ENCODE assay signal across 27 mouse cellular contexts in the genomic region with DNA sequence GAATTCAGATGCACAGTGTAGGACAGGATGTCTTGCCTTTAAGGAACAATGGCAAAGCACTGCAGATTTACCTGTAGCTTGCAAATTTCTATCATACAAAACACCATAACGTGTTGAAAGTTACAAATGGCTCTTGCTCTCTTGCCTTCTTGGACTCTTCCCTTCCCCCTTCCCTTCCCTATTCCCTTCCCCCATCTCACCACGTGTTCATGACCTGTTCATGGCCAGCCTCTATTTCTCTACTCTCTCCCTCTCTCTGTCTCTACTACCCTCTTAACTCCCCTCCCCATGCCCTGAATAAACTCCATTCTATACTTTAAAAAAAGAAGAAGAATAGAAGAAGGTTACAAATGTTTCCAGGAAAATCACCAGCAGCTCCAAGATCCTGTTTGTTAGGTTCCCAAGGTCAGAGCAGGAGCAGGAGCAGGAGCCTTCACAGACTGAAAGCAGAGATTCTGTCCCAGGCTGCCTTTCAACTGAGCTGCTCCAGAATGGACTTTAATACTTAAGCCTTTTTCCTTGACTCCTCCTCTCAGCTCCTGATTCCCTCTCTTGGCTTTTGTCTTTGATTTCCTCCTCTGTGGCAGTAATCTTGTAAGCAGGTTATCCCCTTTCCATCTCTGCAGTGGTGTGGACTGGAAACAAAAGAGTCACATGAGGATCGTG. TPM values are rescaled to one million over a fixed set of nuclear protein-coding genes. Genes with fewer than 3 reads are reported as not detected.
DNase-seq lines count a peak whose midpoint lies in the region; ATAC-seq and TF ChIP-seq lines count a peak whose summit lies in the region.
"Had no signal": no experiment of that assay in that cellular context is flagged by ENCODE, and none has a peak within 500 bp of the region (broad histone marks: within the 10 kb centered on the region; RNA-seq: fewer than 3 reads in every experiment).

TSS of gene Acnat1 (minus strand) at position 478 of the 666 bp plus-strand sequence.

- no peaks in the 10 kb centered on the region for H3K9me3 ChIP-seq in kidney, embryonic 15.5 days (replicated peaks)
- H3K9me3 ChIP-seq in intestine, embryonic 16.5 days (ENCODE audit: control insufficient read depth, low read length): no peaks in the 10 kb centered on the region
- no peaks in the 10 kb centered on the region for H3K9me3 ChIP-seq in liver, embryonic 14.5 days (ENCODE audit: control insufficient read depth, low read length)
- no peaks in the 10 kb centered on the region for H3K9me3 ChIP-seq in hindbrain, embryonic 12.5 days (replicated peaks)
- H3K9me3 ChIP-seq: embryonic facial prominence, embryonic 15.5 days; forebrain, embryonic 10.5 days; heart, embryonic 15.5 days; midbrain, embryonic 15.5 days; neural tube, embryonic 13.5 days; stomach, embryonic 15.5 days had no signal

- H3K4me2 ChIP-seq in kidney, embryonic 15.5 days: no peak within 1 kb of the TSS
- peak within 1 kb of the TSS; percentile 25; the same call in 1 of the 2 replicates for H3K4me2 ChIP-seq in intestine, embryonic 16.5 days (ENCODE audit: low read depth, low read length)
- peak within 1 kb of the TSS; percentile 56 for H3K4me2 ChIP-seq in liver, embryonic 14.5 days (ENCODE audit: low read depth)
- no peak within 1 kb of the TSS for H3K4me2 ChIP-seq in hindbrain, embryonic 12.5 days (replicated peaks)
- H3K4me2 ChIP-seq: embryonic facial prominence, embryonic 15.5 days; heart, embryonic 15.5 days; midbrain, embryonic 15.5 days; neural tube, embryonic 13.5 days; stomach, embryonic 15.5 days had no signal

- no peaks in the 10 kb centered on the region for H3K36me3 ChIP-seq in kidney, embryonic 15.5 days
- no peaks in the 10 kb centered on the region for H3K36me3 ChIP-seq in intestine, embryonic 16.5 days (ENCODE audit: control insufficient read depth, insufficient read depth, low read length)
- no peaks in the 10 kb centered on the region for H3K36me3 ChIP-seq in liver, embryonic 14.5 days (replicated peaks; ENCODE audit: control insufficient read depth, insufficient read depth, low read depth)
- no peaks in the 10 kb centered on the region for H3K36me3 ChIP-seq in hindbrain, embryonic 12.5 days
- H3K36me3 ChIP-seq: embryonic facial prominence, embryonic 15.5 days; forebrain, embryonic 10.5 days; heart, embryonic 15.5 days; midbrain, embryonic 15.5 days; neural tube, embryonic 13.5 days; stomach, embryonic 15.5 days had no signal

- H3K27me3 ChIP-seq in kidney, embryonic 15.5 days: no peaks in the 10 kb centered on the region
- no peaks in the 10 kb centered on the region for H3K27me3 ChIP-seq in intestine, embryonic 16.5 days (replicated peaks; ENCODE audit: control insufficient read depth, insufficient read depth, low read length)
- H3K27me3 ChIP-seq in liver, embryonic 14.5 days (ENCODE audit: control insufficient read depth, insufficient read depth, low read length): no peaks in the 10 kb centered on the region
- no peaks in the 10 kb centered on the region for H3K27me3 ChIP-seq in hindbrain, embryonic 12.5 days
- H3K27me3 ChIP-seq: embryonic facial prominence, embryonic 15.5 days; heart, embryonic 15.5 days; midbrain, embryonic 15.5 days; neural tube, embryonic 13.5 days; stomach, embryonic 15.5 days had no signal

- no peak for TF ChIP-seq EP300 in liver, embryonic 14.5 days (IDR thresholded peaks at IDR 0.05; ENCODE audit: low read depth)

- TF ChIP-seq CTCF in liver, embryonic 14.5 days (IDR thresholded peaks at IDR 0.05; ENCODE audit: low read depth): no peak

- no peak within 1 kb of the TSS for H3K9ac ChIP-seq in kidney, embryonic 15.5 days
- no peak within 1 kb of the TSS for H3K9ac ChIP-seq in intestine, embryonic 16.5 days (ENCODE audit: low read depth, low read length)
- peak within 1 kb of the TSS; percentile 31; the same call in 1 of the 2 replicates for H3K9ac ChIP-seq in liver, embryonic 14.5 days (replicated peaks)
- H3K9ac ChIP-seq in hindbrain, embryonic 12.5 days: no peak within 1 kb of the TSS
- H3K9ac ChIP-seq: embryonic facial prominence, embryonic 15.5 days; heart, embryonic 15.5 days; midbrain, embryonic 15.5 days; neural tube, embryonic 13.5 days; stomach, embryonic 15.5 days had no signal

- no peak within 1 kb of the TSS for H3K4me3 ChIP-seq in kidney, embryonic 15.5 days (replicated peaks)
- no peak within 1 kb of the TSS for H3K4me3 ChIP-seq in intestine, embryonic 16.5 days (ENCODE audit: low read length)
- H3K4me3 ChIP-seq in liver, embryonic 14.5 days (ENCODE audit: insufficient read depth in 1 of 2, low read depth in 2 of 2, low read length in 2 of 2): peak within 1 kb of the TSS in 1 of 2 experiments; percentile 12; a peak in 1 of 4 replicates
- no peak within 1 kb of the TSS for H3K4me3 ChIP-seq in hindbrain, embryonic 12.5 days
- H3K4me3 ChIP-seq: embryonic facial prominence, embryonic 15.5 days; forebrain, embryonic 10.5 days; gastrocnemius, adult 2 months; heart, embryonic 15.5 days; midbrain, embryonic 15.5 days; myocyte; neural tube, embryonic 13.5 days; stomach, embryonic 15.5 days had no signal

- no peak for ATAC-seq in kidney, embryonic 15.5 days (replicated peaks; ENCODE audit: low FRiP score)
- peak; percentile 83 for ATAC-seq in intestine, embryonic 16.5 days
- ATAC-seq in liver, embryonic 14.5 days (ENCODE audit: insufficient read depth): no peak
- no peak for ATAC-seq in hindbrain, embryonic 12.5 days (ENCODE audit: low FRiP score)
- ATAC-seq: CD4-positive, CD25-positive, alpha-beta regulatory T cell, adult 4 months; hindbrain, embryonic 16.5 days; midbrain, embryonic 15.5 days had no signal

- no peak within 1 kb of the TSS for H3K27ac ChIP-seq in kidney, embryonic 15.5 days
- peak within 1 kb of the TSS; percentile 45 for H3K27ac ChIP-seq in intestine, embryonic 16.5 days (ENCODE audit: low read length)
- H3K27ac ChIP-seq in liver, embryonic 14.5 days: peak within 1 kb of the TSS; percentile 79
- H3K27ac ChIP-seq in hindbrain, embryonic 12.5 days: no peak within 1 kb of the TSS
- H3K27ac ChIP-seq: embryonic facial prominence, embryonic 15.5 days; forebrain, embryonic 10.5 days; gastrocnemius, adult 2 months; heart, embryonic 15.5 days; kidney, postnatal 0 days; midbrain, embryonic 15.5 days; neural tube, embryonic 13.5 days; stomach, embryonic 15.5 days had no signal

- intact Hi-C loops in heart, postnatal 36 days (cut with DNase I): no loop called here

- peak; percentile 65 for DNase-seq in kidney, adult 11 months
- peak; percentile 29 for DNase-seq in kidney, postnatal 10 days
- no peak for DNase-seq in liver, embryonic 14.5 days (ENCODE audit: low read depth in 3 of 3, low spot score in 3 of 3)
- no peak for DNase-seq in layer of hippocampus, postnatal 10 days (ENCODE audit: low spot score in 2 of 2)
- DNase-seq in heart, postnatal 36 days: no peak
- DNase-seq: adrenal gland, postnatal 36 days; cerebellum, adult 9-10 months; gastrocnemius, adult 2 months; lung, postnatal 4 days; right cerebral cortex, adult 18-20 months; right cerebral cortex, postnatal 4 days; thymus, adult 18-20 months; thymus, postnatal 4 days had no signal

- WGBS in kidney, embryonic 15.5 days: 50% methylated on average over 3 of the region's 3 CpGs
- 46% methylated on average over 3 of the region's 3 CpGs for WGBS in intestine, embryonic 16.5 days
- 42% methylated on average over 3 of the region's 3 CpGs for WGBS in liver, embryonic 14.5 days (ENCODE audit: insufficient replicate concordance)
- WGBS in hindbrain, embryonic 12.5 days: 54% methylated on average over 3 of the region's 3 CpGs

- H3K4me1 ChIP-seq in kidney, embryonic 15.5 days: peaks cover 5% of the 10 kb centered on the region; the same call in 1 of the 2 replicates
- H3K4me1 ChIP-seq in intestine, embryonic 16.5 days (ENCODE audit: control insufficient read depth, insufficient read depth, low read length): 0 out of 2 replicates have a peak, but pooled peaks cover 2% of the 10 kb centered on the region
- peaks cover 34 to 45% of the 10 kb centered on the region in 2 experiments for H3K4me1 ChIP-seq in liver, embryonic 14.5 days (replicated peaks; ENCODE audit: control insufficient read depth in 2 of 2, insufficient read depth in 2 of 2, low read length in 1 of 2)
- H3K4me1 ChIP-seq in hindbrain, embryonic 12.5 days: peaks cover 3% of the 10 kb centered on the region; the same call in 1 of the 2 replicates
- H3K4me1 ChIP-seq: embryonic facial prominence, embryonic 15.5 days had no signal

RNA-seq across cellular contexts. Expression of gene Acnat1, which starts in this region (rescaled TPM):
- 0.27 and 0.94 TPM in 2 replicates for polyA plus RNA-seq in kidney, embryonic 15.5 days (2015; fragmentation: Nextera tagmentation; extraction: Ambion mirVana)
- 5.7 and 6.8 TPM in 2 replicates for polyA plus RNA-seq in intestine, embryonic 16.5 days (2015; fragmentation: Nextera tagmentation; extraction: Ambion mirVana)
- polyA plus RNA-seq in liver, embryonic 14.5 days (2012; rRNA removed): 0.73 and 1.2 TPM in 2 replicates
- polyA plus RNA-seq in liver, embryonic 14.5 days (2014; fragmentation: Nextera tagmentation; extraction: Ambion mirVana): 0.11 and 0.61 TPM in 2 replicates
- total RNA-seq in layer of hippocampus, postnatal 10 days (2021): 1 to 10 TPM in 1 of 2 experiments, under 1 TPM in 1; 0.57 to 1.1 TPM
- not detected in 2 replicates for polyA plus RNA-seq in hindbrain, embryonic 12.5 days (2016; fragmentation: Nextera tagmentation; extraction: Ambion mirVana)
- total RNA-seq in heart, postnatal 36 days (2021): not detected
- total RNA-seq: gastrocnemius, adult 2 months; left cerebral cortex, postnatal 36 days had no signal
- polyA plus RNA-seq: CD4-positive, CD25-positive, alpha-beta regulatory T cell, adult 4 months; forebrain, embryonic 10.5 days; heart, embryonic 15.5 days; hindbrain, embryonic 16.5 days; midbrain, embryonic 15.5 days; myocyte; neural tube, embryonic 13.5 days had no signal

Comparison
In these comparisons a context has a peak if more than half of its experiments do, and no peak if none do; other contexts are left out.
1. DNase-seq: peak in kidney, adult 11 months (single experiment) and kidney, postnatal 10 days (single experiment); none in liver, embryonic 14.5 days (0 of 3), layer of hippocampus, postnatal 10 days (0 of 2) and heart, postnatal 36 days (0 of 2).
2. H3K27ac ChIP-seq: peak in intestine, embryonic 16.5 days (single experiment) and liver, embryonic 14.5 days (single experiment); none in kidney, embryonic 15.5 days (single experiment) and hindbrain, embryonic 12.5 days (single experiment).
3. H3K4me2 ChIP-seq: peak in intestine, embryonic 16.5 days (single experiment) and liver, embryonic 14.5 days (single experiment); none in kidney, embryonic 15.5 days (single experiment) and hindbrain, embryonic 12.5 days (single experiment).